Mouse (Mus musculus): ENCODE measurements around the gene Isl1.

Gene Isl1

DNA sequence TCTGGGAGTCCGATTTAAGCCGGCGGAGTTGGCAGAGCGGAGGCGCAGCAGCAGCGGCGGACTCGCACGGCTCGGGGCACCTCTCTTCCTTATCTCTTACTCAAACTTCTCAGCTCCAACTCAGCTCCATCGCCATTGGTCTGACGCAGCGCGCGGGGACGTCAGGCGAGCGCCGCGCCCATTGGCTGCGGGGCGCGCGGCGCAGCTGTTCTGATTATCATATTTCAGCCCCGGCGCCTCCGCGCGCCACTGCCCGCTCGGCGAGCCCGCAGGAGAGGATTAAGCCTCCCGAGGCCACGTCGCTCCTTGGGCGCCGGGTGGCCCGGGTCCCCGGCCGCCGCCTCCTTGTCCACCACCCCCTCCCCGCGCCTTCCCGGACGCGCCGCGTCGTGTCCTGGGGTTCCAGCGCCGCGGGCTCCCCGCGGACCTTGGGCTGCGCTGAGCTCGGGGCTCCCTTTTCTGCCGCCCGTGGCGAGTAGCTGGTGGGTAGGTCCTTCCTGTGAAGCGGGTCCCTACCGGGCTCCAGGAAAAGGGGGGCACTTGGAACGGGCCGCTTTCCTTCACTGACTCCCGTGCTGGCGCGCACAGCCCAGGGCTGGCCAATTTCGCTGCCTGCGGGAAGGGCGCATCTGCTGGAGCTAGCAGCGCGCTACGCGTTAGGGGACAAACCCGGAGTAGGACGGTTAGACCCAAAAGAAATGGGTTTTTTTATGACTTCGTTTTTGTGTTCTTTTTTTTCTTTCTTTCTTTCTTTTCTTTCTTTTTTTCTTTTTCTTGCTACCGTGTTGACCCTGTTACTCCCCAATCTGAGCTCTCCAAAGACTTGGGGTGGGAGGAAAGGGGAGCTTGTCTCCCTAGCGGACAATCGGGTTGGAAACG, at the start of gene Isl1:
Gene Isl1 (minus strand): TSS at position 106 of the 879 bp plus-strand sequence.
- Histone ChIP-seq H3K36me3 (ENCODE audit: control insufficient read depth, insufficient read depth, low read length, poor library complexity, severe bottlenecking) (no peaks in the 10 kb centered on the region), H3K27me3 (ENCODE audit: control insufficient read depth, insufficient read depth, low read length, poor library complexity, severe bottlenecking) (peaks cover 4% of the 10 kb centered on the region; the same call in 1 of the 2 replicates)
- no peak for DNase-seq (ENCODE audit: low read depth, low spot score)

DNA sequence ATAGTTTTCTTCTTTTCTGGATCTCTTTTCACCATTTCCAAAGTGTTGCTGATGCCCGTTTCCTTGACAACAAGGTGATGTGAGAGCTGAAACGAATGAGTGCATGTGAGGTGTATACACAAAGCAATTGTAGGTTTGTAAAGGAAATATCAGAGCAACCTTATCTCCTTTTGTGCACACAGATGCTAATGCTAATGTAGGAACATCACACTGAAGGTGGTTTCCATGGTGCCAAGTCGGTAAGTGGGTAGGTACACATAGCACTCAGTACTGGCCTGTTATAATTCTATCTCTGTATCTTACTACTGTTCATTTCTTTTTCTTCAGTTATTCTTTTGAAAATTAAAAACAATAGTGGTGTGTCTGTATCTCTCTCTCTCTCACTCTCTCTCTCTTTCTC, 26.3 kb upstream of the Isl1 start:
- H3K27me3 ChIP-seq (ENCODE audit: control insufficient read depth, insufficient read depth, low read length, poor library complexity, severe bottlenecking) = no peaks in the 10 kb centered on the region
- no peak for DNase-seq (ENCODE audit: low read depth, low spot score)
- no peaks in the 10 kb centered on the region for H3K36me3 ChIP-seq (ENCODE audit: control insufficient read depth, insufficient read depth, low read length, poor library complexity, severe bottlenecking)

DNA sequence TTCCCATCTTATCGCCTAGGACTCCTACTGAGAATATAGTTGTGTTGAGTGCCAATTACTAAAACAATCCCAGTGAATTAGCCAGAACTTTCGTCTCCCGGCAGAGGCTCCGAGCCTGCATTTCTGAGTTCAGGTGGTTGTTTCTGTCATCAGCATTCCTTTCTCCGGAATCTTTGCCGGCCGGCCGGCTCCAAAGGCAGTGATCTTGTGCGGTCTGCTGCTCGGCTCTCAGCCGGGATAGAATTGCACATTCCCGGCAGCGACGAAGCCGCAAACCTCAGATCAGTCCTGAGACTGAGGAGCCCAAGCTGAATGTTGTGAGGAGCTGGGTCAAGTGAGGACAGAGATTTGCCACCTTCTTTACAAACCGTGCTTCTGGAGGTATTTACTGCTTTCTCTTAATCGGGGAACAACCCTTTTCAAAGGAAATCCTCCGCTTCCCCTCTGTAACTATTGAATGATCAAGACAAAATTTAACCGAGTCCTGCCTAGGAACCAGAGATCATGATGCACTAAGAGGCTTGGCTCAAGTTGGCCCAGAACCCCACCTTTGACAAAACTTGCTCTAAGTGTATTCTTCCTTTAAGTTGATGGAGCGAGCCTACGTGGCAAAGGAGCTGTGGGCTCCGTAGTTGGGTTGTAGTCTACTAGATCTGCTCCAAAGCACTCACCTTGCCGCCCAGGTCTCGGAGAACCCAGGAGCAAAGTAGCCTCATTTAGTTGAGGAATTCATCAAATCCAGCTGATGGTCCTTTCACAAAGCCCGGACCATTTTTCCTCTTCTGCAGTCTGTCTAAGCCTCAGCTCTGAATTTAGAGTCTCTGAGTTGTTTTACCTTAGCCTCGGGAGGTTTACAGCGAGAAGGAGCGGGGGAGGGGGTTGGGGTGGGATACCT, 4.4 kb upstream of the Isl1 start:
- Histone ChIP-seq H3K27me3 (ENCODE audit: control insufficient read depth, insufficient read depth, low read length, poor library complexity, severe bottlenecking) (peaks cover 2% of the 10 kb centered on the region; the same call in 1 of the 2 replicates), H3K36me3 (ENCODE audit: control insufficient read depth, insufficient read depth, low read length, poor library complexity, severe bottlenecking) (no peaks in the 10 kb centered on the region)
- no peak for DNase-seq (ENCODE audit: low read depth, low spot score)

DNA sequence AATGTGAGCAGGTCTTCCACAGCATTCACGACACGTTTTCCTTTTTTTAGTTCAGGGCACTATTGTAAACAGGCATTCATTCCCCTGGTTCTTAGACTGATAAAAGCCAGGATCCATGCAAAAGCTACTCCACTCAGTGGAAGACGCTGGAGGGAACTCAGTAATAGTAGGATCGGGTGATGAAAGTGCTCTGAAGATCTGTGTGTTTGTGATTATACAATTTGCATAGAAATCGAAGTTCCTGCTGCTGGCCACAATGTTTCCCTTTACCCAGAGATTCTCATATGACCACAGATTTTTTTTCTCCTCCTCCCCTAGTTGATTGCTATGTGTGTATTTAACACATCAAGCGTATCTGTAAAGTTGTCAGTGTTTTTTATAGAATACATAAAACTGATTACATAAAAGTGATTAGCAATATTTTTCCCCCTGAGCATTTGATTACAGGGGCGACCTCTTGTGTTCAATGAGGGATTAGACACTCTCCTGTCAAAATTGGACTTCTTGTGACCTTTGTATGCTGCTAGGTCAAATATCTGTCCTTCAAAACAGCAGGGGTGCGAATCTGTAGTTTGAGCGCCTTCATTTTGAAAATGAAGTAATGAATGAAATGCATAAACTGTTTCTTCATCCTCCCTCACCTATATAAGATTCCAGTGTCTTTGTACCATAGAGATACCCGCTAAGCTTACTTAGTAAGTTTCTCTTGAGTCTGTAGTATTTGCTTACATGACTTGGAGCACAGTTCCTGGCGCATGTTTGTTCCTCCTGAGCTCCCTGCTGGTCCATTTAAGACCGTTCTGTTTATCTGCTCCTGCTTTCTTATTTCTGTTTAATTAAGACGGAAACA, 2.6 kb upstream of the Isl1 start:
- no peak for DNase-seq (ENCODE audit: low read depth, low spot score)
- Histone ChIP-seq H3K36me3 (ENCODE audit: control insufficient read depth, insufficient read depth, low read length, poor library complexity, severe bottlenecking) (no peaks in the 10 kb centered on the region), H3K27me3 (ENCODE audit: control insufficient read depth, insufficient read depth, low read length, poor library complexity, severe bottlenecking) (peaks cover 4% of the 10 kb centered on the region; the same call in 1 of the 2 replicates)

DNA sequence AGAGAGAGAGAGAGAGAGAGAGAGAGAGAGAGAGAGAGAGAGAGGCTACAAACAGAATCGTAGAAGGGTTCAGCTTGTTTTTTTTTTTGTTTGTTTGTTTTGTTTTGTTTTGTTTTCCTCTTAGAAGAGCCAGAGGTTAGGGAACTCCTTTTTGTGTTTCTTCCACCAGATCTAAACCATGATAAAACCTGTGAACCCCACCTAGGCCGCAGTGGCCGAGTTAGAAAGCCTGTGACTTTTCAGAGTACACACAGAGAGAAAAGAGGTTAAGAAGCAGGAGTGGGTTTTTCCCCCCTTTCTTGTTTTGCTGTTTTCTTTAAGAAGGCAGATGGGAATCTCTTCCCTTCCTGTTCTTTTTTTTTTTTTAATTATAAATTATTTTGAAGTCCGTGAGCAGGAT, 1.5 kb upstream of the Isl1 start:
- peaks cover 4% of the 10 kb centered on the region; the same call in 1 of the 2 replicates for H3K27me3 ChIP-seq (ENCODE audit: control insufficient read depth, insufficient read depth, low read length, poor library complexity, severe bottlenecking)
- no peaks in the 10 kb centered on the region for H3K36me3 ChIP-seq (ENCODE audit: control insufficient read depth, insufficient read depth, low read length, poor library complexity, severe bottlenecking)
- DNase-seq (ENCODE audit: low read depth, low spot score) = no peak

DNA sequence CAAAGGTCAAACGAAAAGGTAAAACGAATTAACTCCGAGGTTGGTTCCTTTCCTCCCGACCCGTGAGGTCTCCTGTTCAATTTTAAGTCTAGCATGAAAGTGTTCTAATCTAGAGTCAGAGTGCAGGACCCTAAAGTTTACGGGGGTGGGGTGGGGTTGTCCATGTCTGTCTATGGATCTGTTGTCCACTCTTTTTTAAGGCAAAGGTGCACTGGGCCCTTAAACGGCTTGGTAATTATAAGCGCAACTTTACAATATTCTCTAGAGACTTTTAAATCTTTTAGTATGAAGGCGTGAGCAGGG, 925 bp upstream of the Isl1 start:
- DNase-seq (ENCODE audit: low read depth, low spot score) = no peak
- Histone ChIP-seq H3K27me3 (ENCODE audit: control insufficient read depth, insufficient read depth, low read length, poor library complexity, severe bottlenecking) (peaks cover 4% of the 10 kb centered on the region; the same call in 1 of the 2 replicates), H3K36me3 (ENCODE audit: control insufficient read depth, insufficient read depth, low read length, poor library complexity, severe bottlenecking) (no peaks in the 10 kb centered on the region)

DNA sequence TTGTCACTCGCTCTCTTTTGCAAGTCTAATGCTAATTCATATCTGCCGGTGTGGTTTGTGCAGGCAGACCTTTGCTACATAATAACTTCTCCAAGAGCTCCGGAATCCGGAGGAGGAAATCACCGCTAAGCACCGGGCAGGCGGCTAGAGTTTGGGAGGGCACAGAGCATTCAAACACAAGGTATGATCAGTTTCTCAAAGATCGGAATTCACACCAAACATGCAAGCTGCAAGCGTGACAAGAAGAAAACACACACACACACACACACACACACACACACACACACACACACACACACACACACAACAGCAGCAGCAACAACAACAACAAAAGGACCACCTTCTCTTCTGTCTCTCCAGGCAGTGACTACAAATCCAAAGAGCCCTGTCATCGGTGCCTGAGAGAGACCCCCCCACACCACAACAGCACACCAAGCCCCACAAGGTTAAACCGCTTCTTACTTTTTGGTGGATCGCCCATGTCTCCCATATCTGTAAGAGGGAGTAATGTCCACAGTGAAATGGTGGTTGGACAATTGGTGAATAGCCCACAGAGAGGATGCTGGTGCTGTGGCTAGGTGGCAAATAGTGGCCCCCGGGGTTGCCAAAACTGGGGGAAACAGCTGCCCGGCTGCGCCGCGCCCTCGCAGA, 431 bp downstream of the Isl1 start:
- DNase-seq (ENCODE audit: low read depth, low spot score) = no peak
- Histone ChIP-seq H3K27me3 (ENCODE audit: control insufficient read depth, insufficient read depth, low read length, poor library complexity, severe bottlenecking) (peaks cover 4% of the 10 kb centered on the region; the same call in 1 of the 2 replicates), H3K36me3 (ENCODE audit: control insufficient read depth, insufficient read depth, low read length, poor library complexity, severe bottlenecking) (no peaks in the 10 kb centered on the region)

DNA sequence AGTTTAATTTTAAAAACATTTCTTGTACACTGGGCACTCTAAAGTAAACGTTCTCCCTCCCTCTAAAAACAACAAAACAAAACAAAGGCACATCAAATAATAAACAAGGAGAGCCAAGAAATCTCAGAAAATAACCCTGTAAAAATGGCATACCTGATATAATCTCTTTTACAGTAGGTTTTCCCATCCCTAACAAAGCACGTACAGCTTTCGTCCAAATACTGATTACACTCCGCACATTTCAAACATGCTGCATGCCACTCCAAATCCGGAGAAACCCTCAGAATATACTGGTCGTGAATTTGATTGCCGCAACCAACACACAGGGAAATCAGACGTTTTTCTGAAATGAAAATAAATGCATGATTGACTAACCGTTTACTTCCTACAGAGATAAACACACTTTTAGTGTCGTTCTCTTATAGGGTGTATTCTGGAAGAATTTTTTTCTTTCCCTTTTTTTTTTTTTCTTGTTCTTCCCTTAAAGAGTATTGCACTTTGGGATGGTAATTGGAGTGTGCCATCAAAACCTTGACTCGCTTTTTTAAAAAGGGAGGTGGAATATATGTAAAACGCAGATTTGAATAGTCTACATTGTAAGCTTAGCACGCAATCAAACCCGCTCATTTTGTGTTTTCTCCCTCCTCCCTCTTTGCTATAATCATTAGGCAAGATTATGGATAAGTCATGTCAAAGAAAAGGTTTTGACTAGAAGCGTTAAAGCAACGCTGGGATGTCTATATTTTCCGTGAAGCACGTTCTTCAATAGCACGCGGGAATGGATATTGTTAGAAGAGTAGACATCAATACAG, 1.2 kb downstream of the Isl1 start:
- DNase-seq (ENCODE audit: low read depth, low spot score) = no peak
- Histone ChIP-seq H3K27me3 (ENCODE audit: control insufficient read depth, insufficient read depth, low read length, poor library complexity, severe bottlenecking) (peaks cover 4% of the 10 kb centered on the region; the same call in 1 of the 2 replicates), H3K36me3 (ENCODE audit: control insufficient read depth, insufficient read depth, low read length, poor library complexity, severe bottlenecking) (no peaks in the 10 kb centered on the region)

DNA sequence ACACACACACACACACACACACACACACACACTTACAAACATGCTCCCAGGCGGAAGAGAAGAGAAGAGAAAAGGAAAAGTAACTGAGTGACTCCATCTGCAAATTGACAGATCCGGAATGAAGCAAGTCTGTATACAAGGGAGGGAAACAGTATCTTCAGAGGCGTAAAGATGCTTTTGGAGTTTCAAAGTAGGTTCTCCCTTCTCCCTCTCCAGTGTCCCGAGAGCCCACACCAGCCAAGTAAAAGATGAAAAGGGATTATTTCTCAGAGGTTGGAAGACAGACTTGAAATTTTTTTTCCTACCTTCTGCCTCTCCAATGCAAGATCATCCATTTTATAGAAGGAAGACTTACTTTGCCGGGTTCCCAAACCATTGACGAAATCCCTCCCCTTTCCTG, 2.9 kb downstream of the Isl1 start:
- peaks cover 4% of the 10 kb centered on the region; the same call in 1 of the 2 replicates for H3K27me3 ChIP-seq (ENCODE audit: control insufficient read depth, insufficient read depth, low read length, poor library complexity, severe bottlenecking)
- no peak for DNase-seq (ENCODE audit: low read depth, low spot score)

DNA sequence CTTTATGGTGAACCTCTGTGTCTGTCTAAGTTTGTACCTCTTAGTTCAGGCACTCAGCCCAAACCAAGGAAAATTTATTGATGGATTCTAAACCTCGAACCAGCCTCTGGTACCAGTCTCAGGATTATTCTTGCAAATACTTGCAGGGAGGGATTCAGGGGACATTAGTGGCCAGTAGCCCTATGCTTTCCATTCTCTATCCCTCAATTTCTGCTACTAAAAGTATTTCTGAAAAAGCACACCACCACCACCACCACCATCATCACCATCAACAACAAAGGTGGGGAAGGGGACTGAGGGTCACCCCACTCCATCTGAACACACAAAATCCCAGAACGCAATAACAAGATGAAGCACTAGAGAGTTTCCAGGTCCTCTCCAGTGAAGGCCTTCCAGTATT, 3.8 kb downstream of the Isl1 start:
- Histone ChIP-seq H3K36me3 (ENCODE audit: control insufficient read depth, insufficient read depth, low read length, poor library complexity, severe bottlenecking) (no peaks in the 10 kb centered on the region), H3K27me3 (ENCODE audit: control insufficient read depth, insufficient read depth, low read length, poor library complexity, severe bottlenecking) (peaks cover 4% of the 10 kb centered on the region; the same call in 1 of the 2 replicates)
- no peak for DNase-seq (ENCODE audit: low read depth, low spot score)

More for the DNA sequence above, 2.9 kb downstream of the Isl1 start:
- no peaks in the 10 kb centered on the region for H3K36me3 ChIP-seq (ENCODE audit: control insufficient read depth, insufficient read depth, low read length, poor library complexity, severe bottlenecking)

DNA sequence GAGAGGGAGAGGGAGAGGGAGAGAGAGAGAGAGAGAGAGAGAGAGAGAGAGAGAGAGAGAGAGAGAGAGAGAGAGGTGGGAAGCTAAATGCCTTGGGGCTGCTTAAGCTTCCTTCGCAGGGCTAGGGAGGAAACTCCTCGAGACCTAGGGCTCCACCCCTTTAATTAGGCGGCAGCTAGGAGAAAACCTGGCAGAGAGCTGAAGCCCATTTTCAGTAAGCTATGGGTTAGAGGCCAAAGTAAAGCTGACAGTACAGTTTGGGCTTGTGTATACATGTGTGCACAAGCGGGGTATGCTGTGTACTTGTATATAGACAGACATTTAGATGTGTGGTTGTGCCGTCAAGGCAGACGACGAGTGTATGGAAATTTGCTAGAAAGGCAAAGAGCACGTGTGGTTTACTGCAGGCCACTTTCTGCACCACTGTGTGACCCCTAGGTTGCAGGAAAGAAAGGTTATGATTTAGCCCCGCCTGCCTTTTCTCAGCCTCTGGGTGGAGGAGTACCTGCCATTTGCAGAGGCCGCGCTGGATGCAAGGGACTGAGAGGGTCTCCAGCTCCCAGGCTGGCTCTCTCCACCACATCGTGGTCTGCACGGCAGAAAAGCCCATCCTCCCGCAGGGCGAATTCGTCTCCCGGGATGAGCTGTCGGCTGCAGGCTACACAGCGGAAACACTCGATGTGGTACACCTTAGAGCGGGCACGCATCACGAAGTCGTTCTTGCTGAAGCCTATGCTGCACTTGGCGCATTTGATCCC, 4.6 kb downstream of the Isl1 start:
- no peak for DNase-seq (ENCODE audit: low read depth, low spot score)
- Histone ChIP-seq H3K36me3 (ENCODE audit: control insufficient read depth, insufficient read depth, low read length, poor library complexity, severe bottlenecking) (no peaks in the 10 kb centered on the region), H3K27me3 (ENCODE audit: control insufficient read depth, insufficient read depth, low read length, poor library complexity, severe bottlenecking) (peaks cover 4% of the 10 kb centered on the region; the same call in 1 of the 2 replicates)

DNA sequence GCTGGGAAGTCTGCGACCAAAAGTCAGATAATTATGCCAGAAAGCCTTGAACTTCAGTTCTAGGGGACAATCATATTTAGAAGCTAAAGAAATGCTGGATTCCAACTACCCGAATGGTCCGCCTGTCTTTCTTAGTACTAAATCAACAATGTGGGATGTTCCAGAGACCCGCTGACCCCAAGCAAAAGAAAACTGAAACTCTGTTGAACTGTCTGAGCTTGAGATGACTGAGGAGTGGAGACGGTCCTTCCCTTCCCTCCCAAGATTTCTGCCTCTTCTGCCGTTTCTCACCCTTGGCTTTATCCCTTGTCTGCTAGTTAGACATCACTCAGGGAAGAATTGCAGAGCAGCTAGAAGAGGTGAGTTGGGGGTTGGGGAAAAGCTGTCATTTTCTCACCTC, 5.7 kb downstream of the Isl1 start:
- DNase-seq (ENCODE audit: low read depth, low spot score) = no peak
- no peaks in the 10 kb centered on the region for H3K36me3 ChIP-seq (ENCODE audit: control insufficient read depth, insufficient read depth, low read length, poor library complexity, severe bottlenecking)
- 0 out of 2 replicates have a peak, but pooled peaks cover under 1% of the 10 kb centered on the region for H3K27me3 ChIP-seq (ENCODE audit: control insufficient read depth, insufficient read depth, low read length, poor library complexity, severe bottlenecking)

DNA sequence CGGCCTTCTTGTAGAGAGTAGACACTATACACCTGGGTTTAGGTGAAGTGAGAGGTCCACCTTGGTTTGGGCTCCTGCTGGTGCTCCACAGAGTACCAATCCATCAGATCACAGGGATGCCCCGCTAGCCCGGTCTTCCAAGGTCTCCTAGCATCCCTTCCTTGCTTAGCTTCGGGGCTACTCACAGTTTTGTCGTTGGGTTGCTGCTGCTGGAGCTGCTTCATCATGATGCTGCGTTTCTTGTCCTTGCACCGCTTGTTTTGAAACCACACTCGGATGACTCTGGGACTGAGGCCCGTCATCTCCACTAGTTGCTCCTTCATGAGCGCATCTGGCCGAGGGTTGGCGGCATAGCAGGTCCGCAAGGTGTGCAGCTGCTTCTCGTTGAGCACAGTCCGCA, 6.6 kb downstream of the Isl1 start:
- no peaks in the 10 kb centered on the region for H3K36me3 ChIP-seq (ENCODE audit: control insufficient read depth, insufficient read depth, low read length, poor library complexity, severe bottlenecking)
- H3K27me3 ChIP-seq (ENCODE audit: control insufficient read depth, insufficient read depth, low read length, poor library complexity, severe bottlenecking) = no peaks in the 10 kb centered on the region
- DNase-seq (ENCODE audit: low read depth, low spot score) = no peak
